In genomic region chr9:48276831-48277230, GRCm38 (mm10) we compare ENCODE assay signal across 23 mouse cellular contexts.
A peak's percentile ranks its signal among the peaks of the same experiment; 100 is the strongest.
DNase-seq lines count a peak whose midpoint lies in the region; ATAC-seq and TF ChIP-seq lines count a peak whose summit lies in the region.
"Had no signal": no experiment of that assay in that cellular context is flagged by ENCODE, and none has a peak within 500 bp of the region (broad histone marks: within the 10 kb centered on the region; RNA-seq: fewer than 3 reads in every experiment).

No protein-coding gene starts in this region.

- no peaks in the 10 kb centered on the region for H3K9me3 ChIP-seq in forebrain, postnatal 0 days (ENCODE audit: low read length)
- no peaks in the 10 kb centered on the region for H3K9me3 ChIP-seq in forebrain, embryonic 14.5 days (replicated peaks; ENCODE audit: control insufficient read depth, low read length)
- H3K9me3 ChIP-seq: forebrain, embryonic 13.5 days; heart, embryonic 10.5 days; hindbrain, embryonic 15.5 days; intestine, embryonic 15.5 days; limb, embryonic 15.5 days; midbrain, embryonic 10.5 days; neural tube, embryonic 13.5 days had no signal

- H3K27me3 ChIP-seq in forebrain, postnatal 0 days (ENCODE audit: insufficient read depth, low read length): no peaks in the 10 kb centered on the region
- H3K27me3 ChIP-seq in forebrain, embryonic 14.5 days (replicated peaks; ENCODE audit: control insufficient read depth, insufficient read depth, low read length): no peaks in the 10 kb centered on the region
- H3K27me3 ChIP-seq: forebrain, embryonic 13.5 days; hindbrain, embryonic 15.5 days; intestine, embryonic 15.5 days; limb, embryonic 15.5 days; neural tube, embryonic 13.5 days had no signal

- H3K4me2 ChIP-seq in forebrain, postnatal 0 days (ENCODE audit: low read depth): peak overlapping the region; percentile 8; the same call in 1 of the 2 replicates
- no peak overlapping the region for H3K4me2 ChIP-seq in forebrain, embryonic 14.5 days (ENCODE audit: low read length)
- H3K4me2 ChIP-seq: forebrain, embryonic 13.5 days; hindbrain, embryonic 15.5 days; intestine, embryonic 15.5 days; limb, embryonic 15.5 days; neural tube, embryonic 13.5 days had no signal

- no peak overlapping the region for H3K4me3 ChIP-seq in forebrain, postnatal 0 days (ENCODE audit: low read depth, low read length)
- no peak overlapping the region for H3K4me3 ChIP-seq in forebrain, embryonic 14.5 days (ENCODE audit: low read depth, low read length)
- peak overlapping the region; percentile 14; the same call in 1 of the 2 replicates for H3K4me3 ChIP-seq in left cerebral cortex, adult 2 months
- H3K4me3 ChIP-seq: forebrain, embryonic 13.5 days; heart, embryonic 10.5 days; hindbrain, embryonic 15.5 days; intestine, embryonic 15.5 days; limb, embryonic 15.5 days; midbrain, embryonic 10.5 days; myocyte; neural tube, embryonic 13.5 days had no signal

- no peak overlapping the region for H3K27ac ChIP-seq in forebrain, postnatal 0 days (ENCODE audit: low read depth, low read length)
- no peak overlapping the region for H3K27ac ChIP-seq in forebrain, embryonic 14.5 days (ENCODE audit: low read depth, low read length)
- H3K27ac ChIP-seq in left cerebral cortex, adult 2 months: no peak overlapping the region
- H3K27ac ChIP-seq: forebrain, embryonic 13.5 days; heart, embryonic 10.5 days; hindbrain, embryonic 15.5 days; intestine, embryonic 15.5 days; limb, embryonic 15.5 days; liver, embryonic 14.5 days; midbrain, embryonic 10.5 days; neural tube, embryonic 13.5 days had no signal

- no peaks in the 10 kb centered on the region for H3K4me1 ChIP-seq in forebrain, postnatal 0 days (ENCODE audit: insufficient read depth)
- H3K4me1 ChIP-seq in forebrain, embryonic 14.5 days (ENCODE audit: control insufficient read depth, insufficient read depth, low read length): no peaks in the 10 kb centered on the region
- H3K4me1 ChIP-seq: forebrain, embryonic 13.5 days; heart, embryonic 10.5 days; hindbrain, embryonic 15.5 days; intestine, embryonic 15.5 days; limb, embryonic 15.5 days; neural tube, embryonic 13.5 days had no signal

- DNase-seq in cerebellum, adult 18-20 months: peak; percentile 6 to 9
- DNase-seq in forebrain, postnatal 0 days: peak; percentile 63
- DNase-seq in forebrain, embryonic 14.5 days (ENCODE audit: low spot score): no peak
- DNase-seq in left cerebral cortex, adult 2 months (ENCODE audit: extremely low spot score in 1 of 2, low spot score in 2 of 2): no peak
- no peak for DNase-seq in left cerebral cortex, adult 8-10 months (ENCODE audit: low spot score in 2 of 2)
- peak; percentile 20 for DNase-seq in brain, adult 2 months (ENCODE audit: low read depth, low spot score)
- DNase-seq: adrenal gland, postnatal 14 days; gastrocnemius, postnatal 10 days; kidney, adult 8-10 months; kidney, postnatal 10 days; left cerebral cortex, postnatal 4 days had no signal

- H3K9ac ChIP-seq in forebrain, postnatal 0 days: no peak overlapping the region
- no peak overlapping the region for H3K9ac ChIP-seq in forebrain, embryonic 14.5 days (ENCODE audit: low read length)
- H3K9ac ChIP-seq: forebrain, embryonic 13.5 days; hindbrain, embryonic 15.5 days; intestine, embryonic 15.5 days; limb, embryonic 15.5 days; liver, embryonic 14.5 days; neural tube, embryonic 13.5 days had no signal

- TF ChIP-seq CTCF in forebrain, postnatal 0 days (IDR thresholded peaks at IDR 0.05; ENCODE audit: low read depth): no peak
- TF ChIP-seq CTCF in left cerebral cortex, adult 2 months (IDR thresholded peaks at IDR 0.05): no peak

- intact Hi-C loops in left cerebral cortex, adult 2 months (cut with DNase I): no loop called here

- H3K36me3 ChIP-seq in forebrain, postnatal 0 days (ENCODE audit: insufficient read depth): no peaks in the 10 kb centered on the region
- no peaks in the 10 kb centered on the region for H3K36me3 ChIP-seq in forebrain, embryonic 14.5 days (ENCODE audit: control insufficient read depth, insufficient read depth, low read length)
- H3K36me3 ChIP-seq: heart, embryonic 10.5 days; hindbrain, embryonic 15.5 days; intestine, embryonic 15.5 days; limb, embryonic 15.5 days; midbrain, embryonic 10.5 days; neural tube, embryonic 13.5 days had no signal

- 77% methylated on average over 15 of the region's 15 CpGs for WGBS in forebrain, postnatal 0 days
- 90% methylated on average over 15 of the region's 15 CpGs for WGBS in forebrain, embryonic 14.5 days

- ATAC-seq in cerebellum, adult (ENCODE audit: insufficient number of reproducible peaks, low FRiP score, low TSS enrichment): no peak; the same call in 1 of the 2 replicates
- peak; percentile 76 for ATAC-seq in forebrain, postnatal 0 days
- no peak for ATAC-seq in forebrain, embryonic 14.5 days
- no peak for ATAC-seq in frontal cortex, adult (ENCODE audit: low TSS enrichment)
- ATAC-seq: forebrain, embryonic 13.5 days; intestine, embryonic 15.5 days; midbrain, embryonic 16.5 days had no signal

Comparison
In these comparisons a context has a peak if more than half of its experiments do, and no peak if none do; other contexts are left out.
1. DNase-seq: peak in cerebellum, adult 18-20 months (2 of 2), forebrain, postnatal 0 days (single experiment) and brain, adult 2 months (single experiment); none in forebrain, embryonic 14.5 days (single experiment), left cerebral cortex, adult 2 months (0 of 2) and left cerebral cortex, adult 8-10 months (0 of 2).